Mouse (Mus musculus) limb, embryonic 11.5 days (tissue): ENCODE results near the gene Antxr2. TPM values are rescaled to one million over a fixed set of nuclear protein-coding genes. Genes with fewer than 3 reads are reported as not detected.

ENCODE experiments used
- ATAC-seq: fragments of 200-750 bp; cut with Nextera tagmentation; 2 replicates; pipeline ENCODE4 v1.8.0; 2017; ENCODE audit warnings: low read depth; ENCODE audit not compliant: insufficient number of reproducible peaks, low FRiP score, low TSS enrichment
- DNase-seq: peaks from one replicate; pipeline ENCODE4 v3.0.0-alpha.2; 2015; ENCODE audit warnings: low spot score
- H3K27ac ChIP-seq: fragments of 300-500 bp; sonication (generic); replicated peaks from 2 replicates; pipeline ENCODE4 v1.5.1; 2014; ENCODE audit warnings: low read depth, mild to moderate bottlenecking, low read length
- H3K27me3 ChIP-seq: fragments of 300-500 bp; sonication (generic); 2 replicates; pipeline ENCODE4 v1.6.1; 2014; ENCODE audit warnings: mild to moderate bottlenecking, low read length, mixed read lengths; ENCODE audit not compliant: control insufficient read depth, insufficient read depth
- H3K36me3 ChIP-seq: fragments of 300-500 bp; sonication (generic); 2 replicates; pipeline ENCODE4 v1.6.1; 2014; ENCODE audit warnings: mild to moderate bottlenecking, low read length, moderate library complexity, mixed read lengths; ENCODE audit not compliant: control insufficient read depth, insufficient read depth
- H3K4me1 ChIP-seq: fragments of 300-500 bp; sonication (generic); 2 replicates; pipeline ENCODE4 v1.6.1; 2014; ENCODE audit warnings: low read length, mixed read lengths; ENCODE audit not compliant: control insufficient read depth, insufficient read depth
- H3K4me2 ChIP-seq: fragments of 300-500 bp; sonication (generic); 2 replicates; pipeline ENCODE4 v1.6.1; 2014; ENCODE audit warnings: low read depth, mild to moderate bottlenecking, moderate library complexity; ENCODE audit not compliant: severe bottlenecking
- H3K4me3 ChIP-seq: fragments of 300-500 bp; sonication (generic); 2 replicates; pipeline ENCODE4 v1.5.1; 2014; ENCODE audit warnings: low read depth, low read length
- H3K9ac ChIP-seq: fragments of 300-500 bp; sonication (generic); 2 replicates; pipeline ENCODE4 v1.6.1; 2014; ENCODE audit warnings: mild to moderate bottlenecking, low read length
- H3K9me3 ChIP-seq: fragments of 300-500 bp; sonication (generic); 2 replicates; pipeline ENCODE4 v1.6.1; 2016; ENCODE audit warnings: low read length; ENCODE audit not compliant: control insufficient read depth
- WGBS: fragments of 180-500 bp; shearing (Covaris S2); extraction: QIAGEN DNeasy Blood & Tissue Kit; methylation state at CpG from one replicate; pipeline ENCODE4 v1.1.7; 2014; 5-methylcytosine and 5-hydroxymethylcytosine counted together
- polyA plus RNA-seq: library from polyadenylated mRNA; unstranded; fragments of >200 nt; fragmentation: Nextera tagmentation; extraction: Ambion mirVana; gene quantifications from 2 replicates; pipeline ENCODE4 v1.2.1, GENCODE M21; 2014

The Antxr2 gene
- polyA plus RNA-seq, 1 experiment from 2014 or later, result 24.0 TPM

DNA sequence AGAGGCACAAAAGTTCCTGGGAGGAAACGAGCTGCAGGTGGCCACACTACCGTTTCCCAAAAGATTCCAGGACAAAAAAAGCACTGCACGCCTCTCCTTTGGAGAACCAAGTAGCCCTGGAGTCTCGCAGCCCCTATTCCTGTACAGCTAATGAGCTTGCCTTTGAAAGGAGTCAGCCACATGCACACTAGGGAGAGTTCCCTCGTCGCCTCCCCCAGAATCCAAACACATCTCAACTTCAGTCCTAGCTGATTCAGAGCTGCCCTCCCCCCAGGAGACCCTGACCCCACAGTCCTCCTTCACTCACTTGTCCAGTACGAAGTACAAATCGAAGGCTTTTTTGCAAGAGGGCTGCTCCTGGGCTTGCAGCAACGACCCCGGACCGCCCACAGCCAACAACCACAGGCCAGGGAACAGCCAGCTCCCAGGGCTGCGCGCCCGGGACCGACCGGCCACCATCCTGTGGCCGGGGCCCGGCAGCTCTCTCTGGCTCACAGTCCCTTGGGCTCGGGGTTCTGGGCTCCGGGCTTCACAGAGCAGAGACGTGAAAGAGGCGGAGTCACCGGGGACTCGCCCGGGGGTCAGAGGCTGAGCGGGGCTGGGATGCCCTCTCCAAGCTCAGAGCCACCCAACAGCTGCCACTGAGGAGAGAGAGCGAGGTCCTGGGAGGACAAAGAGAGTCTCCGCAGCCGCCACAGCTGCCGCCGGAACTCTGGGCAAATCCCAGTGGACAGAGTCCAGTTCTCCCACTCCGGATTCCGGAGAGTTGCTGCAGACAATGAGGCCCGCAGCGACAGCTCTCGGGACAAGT is 547 bp downstream of the Antxr2 start:
- WGBS, result 0% methylated on average over 36 of the region's 36 CpGs
- H3K4me1 ChIP-seq, result 0 out of 2 replicates have a peak, but pooled peaks cover 2% of the 10 kb centered on the region
- peak overlapping the region; percentile 88 for H3K4me3 ChIP-seq
- no peaks in the 10 kb centered on the region for H3K27me3 ChIP-seq
- peak overlapping the region; percentile 94 for H3K27ac ChIP-seq
- no peaks in the 10 kb centered on the region for H3K36me3 ChIP-seq
- H3K9ac ChIP-seq, result peak overlapping the region; percentile 94
- H3K4me2 ChIP-seq, result peak overlapping the region; percentile 68
- H3K9me3 ChIP-seq, result no peaks in the 10 kb centered on the region
- DNase-seq (peak; percentile 76), ATAC-seq (peak; percentile 86)

DNA sequence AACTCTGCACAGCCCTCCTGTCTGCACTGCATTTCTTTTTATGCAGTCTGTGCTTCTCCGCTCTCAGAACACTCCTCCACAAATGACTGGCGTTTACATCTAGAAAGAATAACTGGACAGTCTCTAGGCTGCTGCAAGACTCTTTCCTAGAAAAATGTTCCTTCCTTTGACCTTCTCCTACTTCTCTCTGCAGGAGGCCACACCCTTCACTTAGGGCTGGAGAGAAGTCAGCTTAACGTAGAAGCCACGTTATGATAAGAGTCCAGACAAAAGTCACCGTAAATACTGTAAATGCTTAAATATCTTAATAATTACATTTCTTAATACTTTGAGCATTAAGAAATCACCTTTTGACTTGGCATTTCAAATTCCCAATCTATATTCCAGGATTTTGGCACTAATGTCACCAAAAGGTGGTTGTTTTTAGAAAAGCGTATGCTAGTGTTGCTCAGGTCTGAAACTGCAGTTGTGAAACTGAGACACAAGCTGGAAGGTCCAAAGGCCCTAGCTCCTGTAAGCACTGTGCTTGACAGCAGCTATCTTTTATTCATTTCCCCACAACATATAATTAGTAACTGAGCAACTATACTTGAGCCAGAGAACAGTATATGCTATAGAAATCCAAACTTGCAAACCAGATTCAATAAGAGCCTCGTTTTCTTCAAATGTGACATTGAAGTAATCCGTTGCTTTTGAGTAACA is 3.0 kb downstream of the Antxr2 start:
- WGBS, result 69% methylated on average over 8 of the region's 8 CpGs
- no peaks in the 10 kb centered on the region for H3K27me3 ChIP-seq
- H3K9ac ChIP-seq, result no peak overlapping the region
- H3K36me3 ChIP-seq, result no peaks in the 10 kb centered on the region
- H3K9me3 ChIP-seq, result no peaks in the 10 kb centered on the region
- 0 out of 2 replicates have a peak, but pooled peaks cover 2% of the 10 kb centered on the region for H3K4me1 ChIP-seq
- ATAC-seq, result no peak
- no peak overlapping the region for H3K4me2 ChIP-seq
- H3K4me3 ChIP-seq, result no peak overlapping the region
- no peak overlapping the region for H3K27ac ChIP-seq
- DNase-seq, result no peak

DNA sequence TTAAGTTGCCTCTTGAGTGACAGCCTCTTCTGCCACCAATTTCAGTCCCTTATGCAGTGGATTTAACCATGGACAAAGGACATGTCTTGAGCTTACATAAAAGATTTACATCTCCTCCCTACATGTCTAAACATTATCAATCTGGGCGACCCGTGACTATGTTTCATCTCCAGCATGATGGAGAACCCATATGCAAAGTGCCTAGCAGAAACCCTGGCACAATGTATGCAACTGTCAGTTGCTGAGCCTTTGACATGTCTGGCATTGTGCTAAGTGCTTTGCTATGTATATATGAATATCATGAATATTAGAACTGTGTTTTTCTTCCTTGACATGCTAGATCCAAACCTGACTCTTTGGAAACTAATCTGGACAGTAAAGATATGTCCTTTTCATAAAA is 4.9 kb downstream of the Antxr2 start:
- WGBS, result 91% methylated on average over 2 of the region's 2 CpGs

DNA sequence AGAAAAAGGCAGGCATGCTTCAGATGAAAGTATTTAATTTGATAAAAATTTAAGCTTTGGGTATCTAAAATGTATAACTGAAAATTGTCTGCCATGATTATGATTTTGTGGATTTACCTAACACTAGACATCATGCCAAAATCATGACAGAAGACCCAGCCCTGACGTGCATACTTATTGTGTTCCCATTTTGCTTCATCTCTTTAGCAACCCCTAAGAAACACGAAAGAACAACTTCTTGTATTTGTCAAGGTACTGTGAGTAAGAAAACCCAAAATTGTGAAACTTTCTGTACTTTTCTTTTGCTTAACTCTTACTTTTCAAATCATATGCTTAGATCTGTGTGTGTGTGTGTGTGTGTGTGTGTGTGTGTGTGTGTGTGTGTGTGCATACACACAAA is 6.3 kb downstream of the Antxr2 start:
- Histone ChIP-seq H3K4me1 (0 out of 2 replicates have a peak, but pooled peaks cover 2% of the 10 kb centered on the region), H3K27me3 (no peaks in the 10 kb centered on the region), H3K27ac (no peak overlapping the region), H3K4me2 (no peak overlapping the region), H3K4me3 (no peak overlapping the region), H3K36me3 (peaks cover 2% of the 10 kb centered on the region; the same call in 1 of the 2 replicates), H3K9me3 (no peaks in the 10 kb centered on the region), H3K9ac (no peak overlapping the region)
- 90% methylated on average over 2 of the region's 2 CpGs for WGBS
- DNase-seq (no peak), ATAC-seq (no peak)

More for the DNA sequence above, 4.9 kb downstream of the Antxr2 start:
- H3K4me1 ChIP-seq, result 0 out of 2 replicates have a peak, but pooled peaks cover 2% of the 10 kb centered on the region
- no peak overlapping the region for H3K9ac ChIP-seq
- no peaks in the 10 kb centered on the region for H3K36me3 ChIP-seq
- H3K4me2 ChIP-seq, result no peak overlapping the region
- H3K27me3 ChIP-seq, result no peaks in the 10 kb centered on the region
- ATAC-seq, result no peak
- no peak for DNase-seq
- no peak overlapping the region for H3K4me3 ChIP-seq
- no peaks in the 10 kb centered on the region for H3K9me3 ChIP-seq
- no peak overlapping the region for H3K27ac ChIP-seq

DNA sequence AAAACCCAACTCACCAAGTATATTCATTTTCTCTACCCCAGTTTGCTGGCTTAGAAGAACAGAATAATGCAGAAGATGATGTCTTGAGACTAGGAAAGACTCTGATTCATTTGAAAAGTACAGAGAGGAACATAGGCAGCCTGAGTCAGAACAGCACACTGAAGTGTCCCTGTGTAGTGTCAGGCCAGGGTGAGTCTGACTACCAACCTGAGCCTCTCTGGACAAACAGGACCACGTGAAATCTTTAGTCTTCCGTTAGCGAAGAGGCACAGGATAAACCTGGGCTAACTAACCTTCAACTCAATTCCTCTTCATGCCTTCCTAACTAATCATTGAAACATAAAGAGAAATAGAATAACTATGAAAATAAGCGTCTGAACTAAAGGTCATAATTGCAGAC is 9.3 kb downstream of the Antxr2 start:
- no peak for DNase-seq
- no peak for ATAC-seq
- no peaks in the 10 kb centered on the region for H3K27me3 ChIP-seq
- H3K36me3 ChIP-seq, result peaks cover 2% of the 10 kb centered on the region; the same call in 1 of the 2 replicates
- H3K4me2 ChIP-seq, result no peak overlapping the region
- H3K27ac ChIP-seq, result no peak overlapping the region
- no peak overlapping the region for H3K9ac ChIP-seq
- no peaks in the 10 kb centered on the region for H3K9me3 ChIP-seq
- no peak overlapping the region for H3K4me3 ChIP-seq
- no peaks in the 10 kb centered on the region for H3K4me1 ChIP-seq
- 88% methylated on average over 4 of the region's 4 CpGs for WGBS

DNA sequence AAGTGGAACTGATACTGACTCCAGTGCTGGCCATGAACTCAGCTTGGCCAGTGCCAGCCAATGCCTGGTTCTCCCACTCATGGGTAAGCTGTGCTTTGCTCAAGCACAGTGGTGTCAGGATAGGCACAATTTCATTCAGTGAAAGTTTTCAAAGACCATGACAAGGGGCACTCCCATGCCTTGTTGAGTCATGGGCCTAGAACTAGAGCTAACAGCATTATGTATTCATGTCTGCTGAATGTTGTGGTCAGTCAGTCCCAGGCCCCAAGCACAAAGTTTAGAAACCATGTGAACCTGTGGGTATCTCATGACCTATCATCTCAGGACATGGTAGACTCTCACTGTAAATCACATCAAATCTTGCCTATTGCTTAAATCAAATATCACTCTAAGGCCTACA is 10.2 kb downstream of the Antxr2 start:
- Histone ChIP-seq H3K4me3 (no peak overlapping the region), H3K4me2 (no peak overlapping the region), H3K27me3 (no peaks in the 10 kb centered on the region), H3K4me1 (no peaks in the 10 kb centered on the region), H3K36me3 (peaks cover 2% of the 10 kb centered on the region; the same call in 1 of the 2 replicates), H3K9me3 (no peaks in the 10 kb centered on the region), H3K27ac (no peak overlapping the region), H3K9ac (no peak overlapping the region)
- no peak for DNase-seq
- no peak for ATAC-seq

DNA sequence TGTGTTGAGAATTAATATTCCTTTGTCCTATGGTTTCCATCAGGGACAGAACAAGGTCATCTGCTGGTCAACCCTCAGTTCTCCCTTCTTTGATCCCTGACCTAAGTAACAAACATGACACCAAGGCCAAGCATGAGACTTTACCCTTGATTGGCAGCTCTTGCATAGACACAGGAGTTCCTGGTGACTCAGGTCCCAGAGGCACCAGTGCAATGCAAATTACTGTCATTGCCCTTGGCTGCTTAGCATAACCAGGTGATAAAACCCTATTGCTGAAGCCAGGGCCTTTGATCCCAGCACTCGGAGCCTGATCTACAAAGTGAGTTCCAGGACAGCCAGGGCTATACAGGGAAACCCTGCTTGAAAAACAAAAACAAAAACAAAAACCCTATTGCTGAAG is 11.4 kb downstream of the Antxr2 start:
- no peak overlapping the region for H3K9ac ChIP-seq
- H3K4me3 ChIP-seq, result no peak overlapping the region
- no peak for DNase-seq
- no peak overlapping the region for H3K27ac ChIP-seq
- no peaks in the 10 kb centered on the region for H3K27me3 ChIP-seq
- H3K4me1 ChIP-seq, result no peaks in the 10 kb centered on the region
- H3K9me3 ChIP-seq, result no peaks in the 10 kb centered on the region
- no peak for ATAC-seq
- peaks cover 2% of the 10 kb centered on the region; the same call in 1 of the 2 replicates for H3K36me3 ChIP-seq
- no peak overlapping the region for H3K4me2 ChIP-seq
- WGBS, result 55% methylated on average over 1 of the region's 1 CpGs

DNA sequence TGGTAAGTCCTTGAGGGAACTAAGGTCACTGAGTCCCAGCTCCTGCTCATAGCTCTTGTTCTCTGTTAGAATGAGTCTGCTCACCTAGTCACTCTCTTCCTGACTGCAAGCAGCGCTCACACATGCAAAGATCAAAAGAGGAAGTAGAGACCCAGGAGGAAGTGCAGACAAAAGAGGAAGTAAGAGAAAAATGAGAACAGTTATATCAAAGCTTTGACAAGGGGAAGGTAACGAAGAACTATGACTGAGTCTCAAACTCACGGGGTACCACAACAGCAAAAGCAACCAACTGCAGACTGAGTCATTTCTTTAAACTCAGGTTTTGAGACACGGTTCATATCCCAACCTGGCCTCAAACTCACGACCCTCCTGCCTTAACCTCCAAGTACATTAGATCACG is 12.7 kb downstream of the Antxr2 start:
- Histone ChIP-seq H3K36me3 (peaks cover 2% of the 10 kb centered on the region; the same call in 1 of the 2 replicates), H3K27me3 (no peaks in the 10 kb centered on the region), H3K27ac (no peak overlapping the region), H3K4me3 (no peak overlapping the region), H3K4me2 (no peak overlapping the region), H3K9me3 (no peaks in the 10 kb centered on the region), H3K9ac (no peak overlapping the region), H3K4me1 (no peaks in the 10 kb centered on the region)
- ATAC-seq, result no peak
- DNase-seq, result no peak
- 85% methylated on average over 6 of the region's 6 CpGs for WGBS
